Mouse (Mus musculus) hindbrain, postnatal 0 days (tissue): ENCODE results near the gene Tmigd3. TPM values are rescaled to one million over a fixed set of nuclear protein-coding genes. Genes with fewer than 3 reads are reported as not detected.
A peak's percentile ranks its signal among the peaks of the same experiment; 100 is the strongest.

Experiments
- ATAC-seq: fragments of 200-750 bp; cut with Nextera tagmentation; 2 replicates; pipeline ENCODE4 v1.8.0; 2017; ENCODE audit warnings: mild to moderate bottlenecking, moderate TSS enrichment, moderate library complexity
- DNase-seq: peaks from one replicate; pipeline ENCODE4 v3.0.0-alpha.2; 2015; ENCODE audit warnings: low spot score
- H3K27ac ChIP-seq: fragments of 300-500 bp; sonication (generic); 2 replicates; pipeline ENCODE4 v1.5.1; 2014; ENCODE audit warnings: mild to moderate bottlenecking
- H3K27me3 ChIP-seq: fragments of 300-500 bp; sonication (generic); 2 replicates; pipeline ENCODE4 v1.6.1; 2014; ENCODE audit warnings: low read length, mixed read lengths; ENCODE audit not compliant: insufficient read depth
- H3K36me3 ChIP-seq: fragments of 300-500 bp; sonication (generic); 2 replicates; pipeline ENCODE4 v1.6.1; 2014; ENCODE audit warnings: low read length, mixed read lengths; ENCODE audit not compliant: insufficient read depth
- H3K4me1 ChIP-seq: fragments of 300-500 bp; sonication (generic); 2 replicates; pipeline ENCODE4 v1.6.1; 2014; ENCODE audit warnings: antibody characterized with exemption, low read length, mixed read lengths; ENCODE audit not compliant: insufficient read depth
- H3K4me2 ChIP-seq: fragments of 300-500 bp; sonication (generic); 2 replicates; pipeline ENCODE4 v1.6.1; 2014; ENCODE audit warnings: low read depth, mild to moderate bottlenecking, low read length, moderate library complexity, mixed read lengths
- H3K4me3 ChIP-seq: fragments of 300-500 bp; sonication (generic); 2 replicates; pipeline ENCODE4 v1.5.1; 2014; ENCODE audit warnings: low read length
- H3K9ac ChIP-seq: fragments of 300-500 bp; sonication (generic); replicated peaks from 2 replicates; pipeline ENCODE4 v1.6.1; 2014; ENCODE audit warnings: mild to moderate bottlenecking, low read length, moderate library complexity, mixed read lengths
- H3K9me3 ChIP-seq: fragments of 300-500 bp; sonication (generic); 2 replicates; pipeline ENCODE4 v1.6.1; 2016; ENCODE audit warnings: low read length, mixed read lengths
- CTCF ChIP-seq: IDR thresholded peaks from 2 replicates; pipeline ENCODE4 v1.5.1; 2016; ENCODE audit warnings: antibody characterized with exemption, control low read depth, low read depth
- WGBS: fragments of 180-500 bp; shearing (Covaris S2); extraction: QIAGEN DNeasy Blood & Tissue Kit; methylation state at CpG from one replicate; pipeline ENCODE4 v1.1.7; 2014; 5-methylcytosine and 5-hydroxymethylcytosine counted together
- polyA plus RNA-seq: library from polyadenylated mRNA; unstranded; fragments of >200 nt; fragmentation: Nextera tagmentation; extraction: Ambion mirVana; gene quantifications from 2 replicates; pipeline ENCODE4 v1.2.1, GENCODE M21; 2015
- total RNA-seq: library from RNA; depleted of rRNA; stranded (reverse); fragments of >200 nt; gene quantifications from 2 replicates; pipeline ENCODE4 v1.2.3, GENCODE M21; 2014

Gene Tmigd3
- total and polyA plus RNA-seq, 2 experiments from 2014 or later = not detected

- ATAC-seq (no peak), DNase-seq (no peak)
- no peak overlapping the region for H3K27ac ChIP-seq
- H3K9me3 ChIP-seq = no peaks in the 10 kb centered on the region
- 85% methylated on average over 7 of the region's 7 CpGs for WGBS
- TF ChIP-seq CTCF = no peak
- no peak overlapping the region for H3K4me2 ChIP-seq
- H3K36me3 ChIP-seq = no peaks in the 10 kb centered on the region
- no peaks in the 10 kb centered on the region for H3K4me1 ChIP-seq
- no peak overlapping the region for H3K4me3 ChIP-seq
- no peak overlapping the region for H3K9ac ChIP-seq
- no peaks in the 10 kb centered on the region for H3K27me3 ChIP-seq
Measured at GRCm38 (mm10) chr3:105929821-105930220, 59.1 kb downstream of the Tmigd3 start.

- H3K9me3 ChIP-seq = no peaks in the 10 kb centered on the region
- H3K4me1 ChIP-seq = no peaks in the 10 kb centered on the region
- H3K4me3 ChIP-seq = no peak overlapping the region
- H3K27me3 ChIP-seq = no peaks in the 10 kb centered on the region
- no peak for TF ChIP-seq CTCF
- ATAC-seq (no peak), DNase-seq (no peak)
- no peak overlapping the region for H3K27ac ChIP-seq
- WGBS = 90% methylated on average over 2 of the region's 2 CpGs
- H3K9ac ChIP-seq = no peak overlapping the region
- no peak overlapping the region for H3K4me2 ChIP-seq
- no peaks in the 10 kb centered on the region for H3K36me3 ChIP-seq
Measured at GRCm38 (mm10) chr3:105931095-105931494, 60.4 kb downstream of the Tmigd3 start.

- Histone ChIP-seq H3K9ac (no peak within 1 kb of the TSS), H3K4me2 (no peak within 1 kb of the TSS), H3K4me1 (no peaks in the 10 kb centered on the region), H3K4me3 (no peak within 1 kb of the TSS), H3K27ac (no peak within 1 kb of the TSS), H3K27me3 (no peaks in the 10 kb centered on the region), H3K36me3 (no peaks in the 10 kb centered on the region), H3K9me3 (no peaks in the 10 kb centered on the region)
- ATAC-seq = no peak
- 91% methylated on average over 8 of the region's 8 CpGs for WGBS
- DNase-seq = no peak
- TF ChIP-seq CTCF = no peak
Measured at GRCm38 (mm10) chr3:105932240-105933071, 61.8 kb downstream of the Tmigd3 start, which contains the start of gene I830077J02Rik. I830077J02Rik (minus strand) TSS chr3:105932664.

- H3K9me3 ChIP-seq = no peaks in the 10 kb centered on the region
- no peak for TF ChIP-seq CTCF
- DNase-seq (no peak), ATAC-seq (no peak)
- H3K27me3 ChIP-seq = no peaks in the 10 kb centered on the region
- 90% methylated on average over 6 of the region's 6 CpGs for WGBS
- no peak overlapping the region for H3K9ac ChIP-seq
- no peak overlapping the region for H3K4me2 ChIP-seq
- no peaks in the 10 kb centered on the region for H3K36me3 ChIP-seq
- no peak overlapping the region for H3K27ac ChIP-seq
- no peak overlapping the region for H3K4me3 ChIP-seq
- no peaks in the 10 kb centered on the region for H3K4me1 ChIP-seq
Measured at GRCm38 (mm10) chr3:105933926-105934325, 63.2 kb downstream of the Tmigd3 start.

GRCm38 (mm10) chr3:105935033-105935432 lies 64.3 kb downstream of the Tmigd3 start:
- no peak overlapping the region for H3K4me3 ChIP-seq
- no peak overlapping the region for H3K4me2 ChIP-seq
- ATAC-seq (no peak), DNase-seq (peak; percentile 63)
- H3K27ac ChIP-seq = no peak overlapping the region
- H3K9ac ChIP-seq = no peak overlapping the region
- H3K27me3 ChIP-seq = no peaks in the 10 kb centered on the region
- no peaks in the 10 kb centered on the region for H3K4me1 ChIP-seq
- 47% methylated on average over 5 of the region's 5 CpGs for WGBS
- no peaks in the 10 kb centered on the region for H3K9me3 ChIP-seq
- TF ChIP-seq CTCF = no peak
- no peaks in the 10 kb centered on the region for H3K36me3 ChIP-seq

- Histone ChIP-seq H3K9me3 (no peaks in the 10 kb centered on the region), H3K27me3 (no peaks in the 10 kb centered on the region), H3K36me3 (no peaks in the 10 kb centered on the region; the same call in 1 of the 2 replicates), H3K4me3 (no peak overlapping the region), H3K4me1 (no peaks in the 10 kb centered on the region), H3K4me2 (no peak overlapping the region), H3K9ac (no peak overlapping the region), H3K27ac (no peak overlapping the region)
- DNase-seq (no peak), ATAC-seq (no peak)
- 87% methylated on average over 4 of the region's 4 CpGs for WGBS
- TF ChIP-seq CTCF = no peak
Measured at GRCm38 (mm10) chr3:105936111-105936510, 65.4 kb downstream of the Tmigd3 start.

GRCm38 (mm10) chr3:105951348-105951747 lies 80.6 kb downstream of the Tmigd3 start:
- WGBS = 95% methylated on average over 7 of the region's 7 CpGs
- H3K9me3 ChIP-seq = no peaks in the 10 kb centered on the region
- ATAC-seq (no peak), DNase-seq (no peak)
- no peak overlapping the region for H3K4me2 ChIP-seq
- peaks cover 46% of the 10 kb centered on the region for H3K36me3 ChIP-seq
- H3K4me1 ChIP-seq = no peaks in the 10 kb centered on the region
- H3K4me3 ChIP-seq = no peak overlapping the region
- TF ChIP-seq CTCF = no peak
- no peak overlapping the region for H3K9ac ChIP-seq
- no peaks in the 10 kb centered on the region for H3K27me3 ChIP-seq
- H3K27ac ChIP-seq = no peak overlapping the region
